Mouse (Mus musculus) left cerebral cortex, adult 6 months (tissue): Measurements from ENCODE around the gene Pttg1ip. TPM values are rescaled to one million over a fixed set of nuclear protein-coding genes. Genes with fewer than 3 reads are reported as not detected.

Source experiments
- long read RNA-seq, 2 experiments: library from polyadenylated mRNA; unstranded; transcript quantifications; one replicate each; pipeline ENCODE4 v2.0.0; 2019 to 2020
- polyA plus RNA-seq: library from polyadenylated mRNA; unstranded; fragments of <200 nt; fragmentation: Nextera tagmentation; gene quantifications from 2 replicates; pipeline ENCODE4 v1.2.3, GENCODE M21; 2021

The Pttg1ip gene
- 56.3 and 68.9 TPM in 2 replicates for polyA plus RNA-seq
- long read RNA-seq, experiment 1, transcript Pttg1ip-201 (6 exons, 2,294 nt) = major isoform, 436 of 486 reads
- long read RNA-seq, experiment 1, transcript Pttg1ip-209 (3 exons, 831 nt) = minor isoform, 5 of 486 reads
- long read RNA-seq, experiment 1, transcript Pttg1ip-207 (4 exons, 773 nt) = minor isoform, 7 of 486 reads
- long read RNA-seq, experiment 1, partial matches to known transcripts = 2 of 486 reads
- long read RNA-seq, experiment 1, other reads (novel, unspliced or antisense) = 34 of 486 reads
- long read RNA-seq, experiment 2, transcript Pttg1ip-201 (6 exons, 2,294 nt) = major isoform, 101 of 124 reads
- long read RNA-seq, experiment 2, partial matches to known transcripts = 3 of 124 reads
- long read RNA-seq, experiment 2, other reads (novel, unspliced or antisense) = 18 of 124 reads

DNA sequence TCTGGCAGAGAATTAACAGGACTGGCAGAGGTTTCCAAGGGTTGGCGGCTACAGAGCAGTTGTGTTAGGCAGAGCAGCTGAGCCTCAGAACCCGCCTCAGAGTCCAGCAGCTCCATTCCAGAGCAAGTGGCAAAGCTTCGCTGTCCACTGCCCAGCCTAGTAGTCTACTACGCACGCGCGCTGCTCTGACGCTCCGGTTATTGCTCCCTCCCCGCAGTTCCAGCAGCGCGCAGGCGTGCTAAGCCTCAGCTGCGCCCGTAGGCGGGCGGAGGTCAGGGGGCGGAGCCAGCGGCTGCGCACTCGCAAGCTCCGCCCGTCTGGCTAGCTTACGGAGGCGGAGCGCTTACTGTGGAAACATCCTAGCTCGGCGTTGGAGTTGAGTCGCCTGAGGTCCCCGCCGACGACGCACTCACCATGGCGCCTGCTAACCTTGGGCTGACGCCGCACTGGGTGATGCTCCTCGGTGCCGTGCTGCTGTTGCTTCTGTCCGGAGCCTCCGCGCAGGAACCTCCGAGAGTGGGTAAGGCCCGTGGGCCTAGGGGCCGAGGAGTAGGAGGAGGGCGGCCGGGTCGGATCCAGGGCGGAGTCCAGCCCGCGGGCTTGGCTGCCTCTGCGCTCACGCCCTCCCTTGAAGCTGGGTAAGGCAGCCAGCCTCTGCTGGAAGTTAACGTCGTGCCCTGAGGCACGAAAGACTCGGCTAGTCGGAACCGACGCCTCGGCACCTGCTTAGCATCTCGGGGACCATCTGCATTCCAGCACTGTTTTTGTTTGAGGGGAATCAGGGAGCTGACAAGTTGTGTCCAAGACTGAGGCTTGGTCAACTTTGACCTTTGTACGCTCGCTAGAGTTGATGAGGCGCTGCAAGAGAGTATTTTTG is at the start of gene Pttg1ip:
Gene Pttg1ip (plus strand): TSS at position 313 of the 877 bp plus-strand sequence.

DNA sequence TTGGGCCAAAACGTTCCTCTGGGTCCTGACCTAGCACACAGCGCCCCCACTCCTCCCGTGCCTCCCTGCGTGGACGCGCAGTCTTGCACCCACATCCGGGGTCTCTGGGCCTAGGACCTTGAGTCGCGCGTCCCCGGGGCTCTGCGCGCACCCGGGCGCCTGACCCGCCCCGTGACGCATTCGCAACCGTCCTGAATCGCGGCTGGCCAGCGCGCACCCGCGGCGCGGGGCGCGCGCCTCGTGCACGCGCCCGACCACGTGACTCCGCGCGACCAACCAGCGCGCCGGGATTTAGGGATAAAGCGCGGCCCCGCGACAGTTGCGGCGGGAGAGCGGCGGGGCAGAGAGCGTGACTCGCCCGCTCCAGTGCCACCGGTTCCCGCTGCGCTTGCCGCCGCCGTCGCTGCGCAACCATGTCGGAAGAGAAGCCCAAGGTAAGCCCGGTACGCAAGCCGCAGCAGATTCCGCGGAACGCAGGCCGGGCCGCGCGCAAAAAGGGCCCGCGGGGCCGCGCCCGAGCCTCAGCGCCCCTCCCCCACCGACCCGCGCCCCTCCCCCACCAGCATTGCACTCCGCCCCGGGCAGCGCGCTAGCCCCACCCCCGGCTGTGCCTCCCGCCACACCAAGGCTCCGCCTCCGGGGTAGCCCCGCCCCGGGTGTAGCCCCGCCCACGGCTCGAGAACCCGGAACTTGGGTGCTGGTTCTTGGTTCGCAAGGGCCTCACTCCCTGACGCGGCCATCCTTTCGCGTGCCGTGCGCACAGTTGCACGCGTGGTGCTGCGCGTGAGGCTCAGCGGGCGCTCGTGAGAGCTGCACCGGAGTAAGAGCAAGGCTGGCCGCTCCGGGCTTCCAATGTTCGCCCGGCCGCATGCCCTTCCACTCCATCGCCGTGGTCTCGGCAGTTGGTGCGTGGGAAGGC is 24.6 kb downstream of the Pttg1ip start, which contains the start of the genes Sumo3 and Gm49325:
Gene Sumo3 (plus strand): TSS at position 190 of the 919 bp plus-strand sequence.
Gene Gm49325 (plus strand): TSS at position 290 of the 919 bp plus-strand sequence.

DNA sequence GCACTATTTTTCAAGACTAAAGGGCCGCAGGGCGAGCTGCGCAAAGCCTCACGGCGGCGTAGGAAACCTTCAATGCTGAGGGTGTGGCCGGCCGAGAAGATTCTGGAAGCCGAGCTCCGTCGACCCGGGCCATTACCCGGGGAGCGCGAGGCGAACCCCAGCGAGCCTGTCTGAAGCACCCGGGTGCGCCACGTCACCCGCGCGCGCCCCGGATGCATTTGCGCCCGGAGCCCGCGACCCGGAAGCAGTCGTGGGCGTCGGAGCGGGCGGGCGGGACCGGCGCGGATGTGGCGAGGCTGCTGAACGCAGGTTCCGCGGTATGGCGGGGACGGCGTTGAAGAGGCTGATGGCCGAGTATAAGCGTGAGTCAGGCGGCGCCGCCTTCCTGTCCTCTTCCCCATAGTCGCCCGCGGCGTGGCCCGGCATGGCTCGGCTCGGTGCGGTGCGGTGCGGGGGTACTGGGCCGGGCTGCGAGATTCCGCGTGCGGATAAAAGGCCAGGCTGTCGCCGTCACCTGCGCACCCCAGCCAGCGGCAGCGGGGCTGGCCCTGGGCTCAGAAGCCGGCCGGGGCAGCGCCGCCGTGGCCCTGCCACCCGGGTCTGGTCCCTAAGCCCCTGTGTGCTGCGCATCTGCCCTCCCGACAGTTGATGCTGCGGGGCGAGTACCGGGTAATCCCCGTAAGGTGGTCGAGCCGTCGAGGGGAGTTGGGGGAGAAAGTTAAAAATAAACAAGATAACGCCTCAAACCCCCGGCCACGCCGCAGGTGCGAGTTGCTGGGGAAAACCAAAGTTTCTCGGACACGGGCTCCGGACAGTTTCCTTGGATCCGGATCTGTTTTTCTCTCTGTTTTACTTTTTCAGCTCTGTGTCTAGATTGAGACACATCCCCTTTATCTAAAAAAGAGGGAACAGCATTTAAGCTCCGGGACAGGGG is 40.8 kb downstream of the Pttg1ip start, which contains the start of gene Ube2g2:
Gene Ube2g2 (plus strand): TSS at position 221 of the 934 bp plus-strand sequence.

Other genes with a start within 250 kb of the Pttg1ip start
- 16.2 and 32.7 TPM in 2 replicates for gene Adarb1, start 163.4 kb upstream of the Pttg1ip start, polyA plus RNA-seq
- gene Fam207a, start 65.9 kb upstream of the Pttg1ip start, polyA plus RNA-seq = 25.3 and 29.2 TPM in 2 replicates
- 4.6 and 4.9 TPM in 2 replicates for gene Itgb2, start 51.5 kb upstream of the Pttg1ip start, polyA plus RNA-seq
- gene Sumo3, start 24.4 kb downstream of the Pttg1ip start, polyA plus RNA-seq = 157 and 188 TPM in 2 replicates
- gene Gm49325, start 24.5 kb downstream of the Pttg1ip start, polyA plus RNA-seq = 1.9 and 10.3 TPM in 2 replicates
- 50.9 and 59.2 TPM in 2 replicates for gene Ube2g2, start 40.6 kb downstream of the Pttg1ip start, polyA plus RNA-seq
- gene Tspear, start 104.8 kb downstream of the Pttg1ip start, polyA plus RNA-seq = 0.20 TPM in 2 replicates
- gene Gm19402, start 109.0 kb downstream of the Pttg1ip start, polyA plus RNA-seq = not detected in 2 replicates
- gene Gm9508, start 115.5 kb downstream of the Pttg1ip start, polyA plus RNA-seq = not detected in 2 replicates
- not detected in 2 replicates for gene Gm10272, start 124.9 kb downstream of the Pttg1ip start, polyA plus RNA-seq
- gene Gm10024, start 129.7 kb downstream of the Pttg1ip start, polyA plus RNA-seq = not detected in 2 replicates
- gene Gm10142, start 134.1 kb downstream of the Pttg1ip start, polyA plus RNA-seq = not detected in 2 replicates
- gene Krtap12-1, start 138.9 kb downstream of the Pttg1ip start, polyA plus RNA-seq = not detected in 2 replicates
- gene Gm10100, start 144.8 kb downstream of the Pttg1ip start, polyA plus RNA-seq = not detected in 2 replicates
- gene Gm18596, start 160.9 kb downstream of the Pttg1ip start, polyA plus RNA-seq = not detected in 2 replicates
- not detected in 2 replicates for gene Gm9736, start 169.6 kb downstream of the Pttg1ip start, polyA plus RNA-seq
- not detected in 2 replicates for gene Gm3233, start 178.0 kb downstream of the Pttg1ip start, polyA plus RNA-seq
- not detected in 2 replicates for gene Gm3238, start 189.6 kb downstream of the Pttg1ip start, polyA plus RNA-seq
- gene Gm7138, start 195.2 kb downstream of the Pttg1ip start, polyA plus RNA-seq = not detected in 2 replicates
- gene Gm3250, start 200.8 kb downstream of the Pttg1ip start, polyA plus RNA-seq = not detected in 2 replicates
- gene Gm7137, start 206.5 kb downstream of the Pttg1ip start, polyA plus RNA-seq = not detected in 2 replicates
- not detected in 2 replicates for gene Gm9639, start 213.4 kb downstream of the Pttg1ip start, polyA plus RNA-seq
- not detected in 2 replicates for gene Gm19668, start 217.4 kb downstream of the Pttg1ip start, polyA plus RNA-seq
- gene Gm9507, start 230.1 kb downstream of the Pttg1ip start, polyA plus RNA-seq = not detected in 2 replicates
- gene Gm2696, start 233.0 kb downstream of the Pttg1ip start, polyA plus RNA-seq = not detected in 2 replicates
- not detected in 2 replicates for gene Krtap10-4, start 245.4 kb downstream of the Pttg1ip start, polyA plus RNA-seq